ENCODE assay signal across 21 mouse cellular contexts in genomic region chrX:31158534-31159085, GRCm38 (mm10). TPM values are rescaled to one million over a fixed set of nuclear protein-coding genes. Genes with fewer than 3 reads are reported as not detected.
"Had no signal": no experiment of that assay in that cellular context is flagged by ENCODE, and none has a peak within 500 bp of the region (broad histone marks: within the 10 kb centered on the region; RNA-seq: fewer than 3 reads in every experiment).

No protein-coding gene starts in this region.

RNA-seq across cellular contexts. Expression of gene Btbd35f29, which starts 41.1 kb away (rescaled TPM):
- total RNA-seq: layer of hippocampus, adult 8-10 months; layer of hippocampus, postnatal 10 days; layer of hippocampus, postnatal 36 days; left cerebral cortex, adult 2 months; left cerebral cortex, postnatal 10 days; left cerebral cortex, postnatal 36 days; megakaryocyte-erythroid progenitor cell, adult 5-6 weeks; midbrain, postnatal 0 days; neutrophil, adult 5-6 weeks had no signal
- polyA plus RNA-seq: kidney, embryonic 15.5 days; limb, embryonic 11.5 days; limb, embryonic 14.5 days; liver, embryonic 11.5 days; liver, embryonic 14.5 days; liver, postnatal 0 days; lung, embryonic 14.5 days; midbrain, embryonic 11.5 days; midbrain, embryonic 14.5 days; midbrain, postnatal 0 days; neural tube, embryonic 13.5 days; stomach, embryonic 16.5 days; thymus, adult 2 months had no signal
